Mouse (Mus musculus) embryonic facial prominence, embryonic 10.5 days (tissue): ENCODE data around the gene Cd40lg. TPM values are rescaled to one million over a fixed set of nuclear protein-coding genes. Genes with fewer than 3 reads are reported as not detected.

Experiments used
- DNase-seq: peaks from one replicate; pipeline ENCODE4 v3.0.0-alpha.2; 2017; ENCODE audit warnings: low spot score
- H3K27ac ChIP-seq: fragments of 300-500 bp; sonication (generic); replicated peaks from 2 replicates; pipeline ENCODE4 v1.5.1; 2016; ENCODE audit warnings: mild to moderate bottlenecking
- H3K27me3 ChIP-seq: fragments of 300-500 bp; sonication (generic); replicated peaks from 2 replicates; pipeline ENCODE4 v1.6.1; 2016; ENCODE audit warnings: low read depth, mild to moderate bottlenecking; ENCODE audit not compliant: poor library complexity, severe bottlenecking
- H3K36me3 ChIP-seq: fragments of 300-500 bp; sonication (generic); replicated peaks from 2 replicates; pipeline ENCODE4 v1.6.1; 2016; ENCODE audit warnings: mild to moderate bottlenecking, moderate library complexity
- H3K4me1 ChIP-seq: fragments of 300-500 bp; sonication (generic); 2 replicates; pipeline ENCODE4 v1.6.1; 2016
- H3K4me3 ChIP-seq: fragments of 300-500 bp; sonication (generic); 2 replicates; pipeline ENCODE4 v1.5.1; 2016; ENCODE audit warnings: mild to moderate bottlenecking, moderate library complexity
- H3K9me3 ChIP-seq: fragments of 300-500 bp; sonication (generic); 2 replicates; pipeline ENCODE4 v1.6.1; 2016; ENCODE audit warnings: mild to moderate bottlenecking
- WGBS: fragments of 180-500 bp; shearing (Covaris S2); methylation state at CpG from one replicate; pipeline ENCODE4 v1.1.7; 2016; 5-methylcytosine and 5-hydroxymethylcytosine counted together
- polyA plus RNA-seq: library from polyadenylated mRNA; unstranded; fragments of >200 nt; fragmentation: Nextera tagmentation; extraction: Ambion mirVana; gene quantifications from 2 replicates; pipeline ENCODE4 v1.2.1, GENCODE M21; 2016

The Cd40lg gene
- polyA plus RNA-seq, 1 experiment from 2014 or later, result not detected

GRCm38 (mm10) chrX:57216271-57216670 is 4.3 kb downstream of the Cd40lg start:
- no peak for DNase-seq
- no peak overlapping the region for H3K27ac ChIP-seq
- H3K4me1 ChIP-seq, result no peaks in the 10 kb centered on the region
- 69% methylated on average over 5 of the region's 5 CpGs for WGBS
- no peak overlapping the region for H3K4me3 ChIP-seq
- H3K9me3 ChIP-seq, result no peaks in the 10 kb centered on the region
- H3K27me3 ChIP-seq, result no peaks in the 10 kb centered on the region
- no peaks in the 10 kb centered on the region for H3K36me3 ChIP-seq

DNA sequence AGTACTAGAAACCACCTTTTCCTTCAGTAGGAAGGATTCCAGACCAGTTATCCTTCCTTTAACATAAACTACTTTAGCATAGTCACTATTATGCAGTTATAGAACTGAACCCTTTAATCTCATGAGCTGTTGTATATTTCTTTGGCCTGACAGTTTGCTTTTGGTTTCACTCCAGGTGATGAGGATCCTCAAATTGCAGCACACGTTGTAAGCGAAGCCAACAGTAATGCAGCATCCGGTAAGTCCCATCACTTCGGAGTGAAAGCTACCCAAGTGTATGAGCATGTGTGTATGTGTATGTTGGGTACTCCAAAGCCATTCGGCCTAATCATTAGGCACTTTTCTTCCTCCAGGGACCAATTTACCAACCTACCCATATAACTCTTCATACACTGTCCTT is 7.6 kb downstream of the Cd40lg start:
- H3K9me3 ChIP-seq, result no peaks in the 10 kb centered on the region
- 92% methylated on average over 5 of the region's 5 CpGs for WGBS
- H3K4me1 ChIP-seq, result no peaks in the 10 kb centered on the region
- no peaks in the 10 kb centered on the region for H3K36me3 ChIP-seq
- H3K4me3 ChIP-seq, result no peak overlapping the region
- no peak overlapping the region for H3K27ac ChIP-seq
- H3K27me3 ChIP-seq, result no peaks in the 10 kb centered on the region
- DNase-seq, result no peak

DNA sequence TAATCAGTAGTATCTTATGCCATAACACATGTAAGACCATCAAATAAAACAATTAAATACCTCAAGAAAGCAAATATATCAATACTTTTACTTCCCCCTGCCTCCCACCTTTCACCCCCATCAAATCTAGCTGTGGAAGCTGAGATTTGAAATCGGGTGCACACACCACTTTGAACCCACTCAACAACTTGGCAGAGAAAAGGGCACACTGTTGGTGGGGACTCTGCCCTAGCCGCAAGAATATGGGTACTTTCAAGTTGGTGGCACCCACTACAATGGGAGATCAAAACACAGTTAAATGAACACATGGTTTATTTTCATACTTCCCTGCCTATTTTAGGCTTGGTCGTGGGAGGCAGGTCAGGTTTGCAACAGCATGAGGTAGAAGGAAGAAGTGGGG is 9.9 kb downstream of the Cd40lg start:
- 86% methylated on average over 3 of the region's 3 CpGs for WGBS
- Histone ChIP-seq H3K27ac (no peak overlapping the region), H3K4me3 (no peak overlapping the region), H3K9me3 (no peaks in the 10 kb centered on the region), H3K27me3 (no peaks in the 10 kb centered on the region), H3K36me3 (no peaks in the 10 kb centered on the region), H3K4me1 (no peaks in the 10 kb centered on the region)
- DNase-seq, result no peak

GRCm38 (mm10) chrX:57223301-57223700 is 11.4 kb downstream of the Cd40lg start:
- no peak overlapping the region for H3K4me3 ChIP-seq
- 82% methylated on average over 10 of the region's 10 CpGs for WGBS
- no peak for DNase-seq
- no peak overlapping the region for H3K27ac ChIP-seq
- H3K9me3 ChIP-seq, result no peaks in the 10 kb centered on the region
- H3K36me3 ChIP-seq, result no peaks in the 10 kb centered on the region
- H3K27me3 ChIP-seq, result no peaks in the 10 kb centered on the region
- no peaks in the 10 kb centered on the region for H3K4me1 ChIP-seq

- H3K27me3 ChIP-seq, result no peaks in the 10 kb centered on the region
- H3K4me1 ChIP-seq, result no peaks in the 10 kb centered on the region
- no peak for DNase-seq
- no peak overlapping the region for H3K27ac ChIP-seq
- no peak overlapping the region for H3K4me3 ChIP-seq
- H3K9me3 ChIP-seq, result no peaks in the 10 kb centered on the region
- H3K36me3 ChIP-seq, result no peaks in the 10 kb centered on the region
- 70% methylated on average over 2 of the region's 2 CpGs for WGBS
Measured at GRCm38 (mm10) chrX:57228178-57228577, 16.2 kb downstream of the Cd40lg start.

- Histone ChIP-seq H3K4me3 (no peak overlapping the region), H3K36me3 (no peaks in the 10 kb centered on the region), H3K4me1 (no peaks in the 10 kb centered on the region), H3K27me3 (no peaks in the 10 kb centered on the region), H3K9me3 (no peaks in the 10 kb centered on the region), H3K27ac (no peak overlapping the region)
- 70% methylated on average over 2 of the region's 2 CpGs for WGBS
- DNase-seq, result no peak
Measured at GRCm38 (mm10) chrX:57233596-57233995, 21.7 kb downstream of the Cd40lg start.

- Histone ChIP-seq H3K27ac (no peak overlapping the region), H3K27me3 (no peaks in the 10 kb centered on the region), H3K4me3 (no peak overlapping the region), H3K9me3 (no peaks in the 10 kb centered on the region), H3K4me1 (no peaks in the 10 kb centered on the region), H3K36me3 (no peaks in the 10 kb centered on the region)
- 67% methylated on average over 4 of the region's 4 CpGs for WGBS
- no peak for DNase-seq
Measured at GRCm38 (mm10) chrX:57235982-57236381, 24.0 kb downstream of the Cd40lg start.

DNA sequence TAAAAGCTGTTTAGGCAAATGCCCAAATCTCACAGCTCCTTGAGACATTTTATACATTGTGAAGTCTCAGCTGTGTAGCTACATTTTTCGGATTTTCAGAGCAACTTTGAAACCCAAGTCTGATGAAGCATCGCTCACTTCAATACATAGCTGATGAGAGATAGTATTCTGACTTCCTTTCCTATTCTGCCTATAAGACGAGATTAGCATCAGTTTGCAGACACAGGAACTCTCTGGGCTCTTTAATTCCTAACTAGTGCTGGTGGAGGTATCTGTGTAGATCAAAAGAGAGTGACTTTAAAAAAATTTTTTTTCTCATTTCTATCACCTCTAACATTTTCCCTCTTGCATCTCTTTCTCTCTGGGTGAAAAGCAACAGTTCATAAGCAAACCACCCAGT is 26.6 kb downstream of the Cd40lg start:
- no peak for DNase-seq
- H3K4me1 ChIP-seq, result no peaks in the 10 kb centered on the region
- H3K9me3 ChIP-seq, result no peaks in the 10 kb centered on the region
- no peaks in the 10 kb centered on the region for H3K27me3 ChIP-seq
- WGBS, result 70% methylated on average over 3 of the region's 3 CpGs
- H3K4me3 ChIP-seq, result no peak overlapping the region
- no peak overlapping the region for H3K27ac ChIP-seq
- H3K36me3 ChIP-seq, result no peaks in the 10 kb centered on the region

GRCm38 (mm10) chrX:57253329-57254055 is 41.5 kb downstream of the Cd40lg start:
- Histone ChIP-seq H3K27me3 (no peaks in the 10 kb centered on the region), H3K4me1 (no peaks in the 10 kb centered on the region), H3K36me3 (no peaks in the 10 kb centered on the region), H3K4me3 (no peak overlapping the region), H3K27ac (no peak overlapping the region), H3K9me3 (no peaks in the 10 kb centered on the region)
- WGBS, result 76% methylated on average over 7 of the region's 7 CpGs
- DNase-seq, result no peak

- DNase-seq, result no peak
- no peaks in the 10 kb centered on the region for H3K36me3 ChIP-seq
- H3K27ac ChIP-seq, result no peak overlapping the region
- H3K4me3 ChIP-seq, result no peak overlapping the region
- 62% methylated on average over 2 of the region's 2 CpGs for WGBS
- no peaks in the 10 kb centered on the region for H3K4me1 ChIP-seq
- H3K27me3 ChIP-seq, result no peaks in the 10 kb centered on the region
- H3K9me3 ChIP-seq, result no peaks in the 10 kb centered on the region
Measured at GRCm38 (mm10) chrX:57260744-57261143, 48.8 kb downstream of the Cd40lg start.

- no peak overlapping the region for H3K27ac ChIP-seq
- H3K9me3 ChIP-seq, result no peaks in the 10 kb centered on the region
- WGBS, result 77% methylated on average over 4 of the region's 4 CpGs
- H3K4me3 ChIP-seq, result no peak overlapping the region
- H3K4me1 ChIP-seq, result no peaks in the 10 kb centered on the region
- no peaks in the 10 kb centered on the region for H3K36me3 ChIP-seq
- H3K27me3 ChIP-seq, result no peaks in the 10 kb centered on the region
- no peak for DNase-seq
Measured at GRCm38 (mm10) chrX:57263515-57263914, 51.6 kb downstream of the Cd40lg start.
